Mouse (Mus musculus) bone marrow, adult 2 months (tissue): Measurements from ENCODE around the gene Ank2.

ENCODE experiments used
- CTCF ChIP-seq: fragments of 200-500 bp; IDR thresholded peaks from 2 replicates; pipeline ENCODE4 v1.5.1; 2011; ENCODE audit warnings: low read length, control low read depth; ENCODE audit not compliant: control insufficient read depth, insufficient read depth
- POLR2A ChIP-seq: fragments of 200-500 bp; IDR thresholded peaks from 2 replicates; pipeline ENCODE4 v1.6.1; 2011; ENCODE audit warnings: low read depth, mild to moderate bottlenecking, control low read depth, low read length, borderline replicate concordance; ENCODE audit not compliant: control insufficient read depth

- TF ChIP-seq CTCF, result no peak
- no peak for TF ChIP-seq POLR2A
Measured at GRCm38 (mm10) chr3:127474115-127474514, 25.0 kb downstream of the Ank2 start.
